Mouse (Mus musculus): ENCODE data around the gene Nelfa. TPM values are rescaled to one million over a fixed set of nuclear protein-coding genes. Genes with fewer than 3 reads are reported as not detected.

The Nelfa gene
- polyA plus RNA-seq, 1 experiment from 2014 or later, result 57.7 TPM

DNA sequence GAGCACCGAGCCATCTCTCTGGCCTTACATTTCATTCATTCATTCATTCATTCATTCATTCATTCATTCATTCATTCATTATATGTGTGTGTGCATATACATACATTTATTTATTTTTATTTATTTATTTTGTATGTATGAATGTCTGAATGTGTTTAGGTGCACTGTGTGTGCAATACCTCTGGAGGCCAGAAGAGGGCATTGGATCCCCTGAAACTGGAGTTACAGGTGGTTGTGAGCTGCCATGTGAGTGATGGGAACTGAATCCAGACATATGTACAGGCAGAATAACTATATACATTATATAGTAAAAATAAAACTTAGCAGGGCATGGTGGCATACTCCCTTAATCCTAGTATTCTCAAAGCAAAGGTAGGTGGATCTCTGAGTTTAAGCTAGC is 83.1 kb downstream of the Nelfa start:
- Histone ChIP-seq H3K4me2 (ENCODE audit: low read depth, low read length) (no peak overlapping the region), H3K36me3 (replicated peaks; ENCODE audit: control insufficient read depth, insufficient read depth, low read depth, low read length) (peaks cover 10% of the 10 kb centered on the region), H3K27ac (replicated peaks; ENCODE audit: low read depth, low read length) (no peak overlapping the region), H3K9me3 (replicated peaks; ENCODE audit: control insufficient read depth, low read length) (no peaks in the 10 kb centered on the region), H3K4me1 (ENCODE audit: control insufficient read depth, insufficient read depth, low read length) (no peaks in the 10 kb centered on the region), H3K27me3 (ENCODE audit: control insufficient read depth, insufficient read depth, low read length) (no peaks in the 10 kb centered on the region), H3K9ac (replicated peaks; ENCODE audit: low read length) (no peak overlapping the region), H3K4me3 (ENCODE audit: low read depth, low read length) (no peak overlapping the region)
- WGBS, result 96% methylated on average over 1 of the region's 1 CpGs
- DNase-seq (ENCODE audit: low spot score) (no peak), ATAC-seq (replicated peaks; ENCODE audit: insufficient number of reproducible peaks, low FRiP score, low TSS enrichment, low read depth) (no peak)

DNA sequence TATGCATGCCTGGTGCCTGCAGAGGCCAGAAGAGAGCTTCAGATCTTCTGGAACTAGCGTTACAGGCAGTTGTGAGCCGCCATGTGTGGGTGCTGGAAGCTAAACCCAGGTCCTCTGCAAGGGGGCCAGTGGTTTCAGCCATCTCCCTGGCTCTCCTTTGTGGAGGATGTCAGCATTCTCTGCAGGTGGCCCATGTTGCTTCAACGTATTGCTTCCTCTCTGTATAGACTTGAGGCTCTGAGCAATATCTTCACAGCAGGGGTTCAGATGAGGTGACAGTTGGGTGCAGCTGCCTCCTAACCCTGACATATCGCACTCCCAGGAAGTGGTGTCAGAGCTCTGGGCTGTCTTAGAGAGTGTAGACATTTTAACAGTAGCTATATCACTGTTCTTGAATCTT is 84.7 kb downstream of the Nelfa start:
- no peak overlapping the region for H3K27ac ChIP-seq (replicated peaks; ENCODE audit: low read depth, low read length)
- H3K4me2 ChIP-seq (ENCODE audit: low read depth, low read length), result no peak overlapping the region
- WGBS, result 88% methylated on average over 4 of the region's 4 CpGs
- H3K4me3 ChIP-seq (ENCODE audit: low read depth, low read length), result no peak overlapping the region
- H3K9me3 ChIP-seq (replicated peaks; ENCODE audit: control insufficient read depth, low read length), result no peaks in the 10 kb centered on the region
- no peak overlapping the region for H3K9ac ChIP-seq (replicated peaks; ENCODE audit: low read length)
- no peaks in the 10 kb centered on the region for H3K4me1 ChIP-seq (ENCODE audit: control insufficient read depth, insufficient read depth, low read length)
- DNase-seq (ENCODE audit: low spot score), result no peak
- no peaks in the 10 kb centered on the region for H3K27me3 ChIP-seq (ENCODE audit: control insufficient read depth, insufficient read depth, low read length)
- ATAC-seq (replicated peaks; ENCODE audit: insufficient number of reproducible peaks, low FRiP score, low TSS enrichment, low read depth), result no peak
- H3K36me3 ChIP-seq (replicated peaks; ENCODE audit: control insufficient read depth, insufficient read depth, low read depth, low read length), result peaks cover 5% of the 10 kb centered on the region

Small RNA genes lying within 50 kb of the gene (microRNA-seq; reads per million reads assigned to microRNA genes)
- not detected for gene Mir7024 (ENCODE audit: borderline number of aligned reads)

Other genes with a start within 250 kb of the Nelfa start
- 7.6 and 9.5 TPM in 2 replicates for gene Fgfr3, start 214.7 kb downstream of the Nelfa start, polyA plus RNA-seq (2014; fragmentation: Nextera tagmentation; extraction: Ambion mirVana)
- gene Letm1, start 153.6 kb downstream of the Nelfa start, polyA plus RNA-seq (2014; fragmentation: Nextera tagmentation; extraction: Ambion mirVana), result 46.1 and 48.9 TPM in 2 replicates
- 73.6 and 78.1 TPM in 2 replicates for gene Nsd2, start 115.7 kb downstream of the Nelfa start, polyA plus RNA-seq (2014; fragmentation: Nextera tagmentation; extraction: Ambion mirVana)
- 164 and 166 TPM in 2 replicates for gene Gm1673, start 47.0 kb upstream of the Nelfa start, polyA plus RNA-seq (2014; fragmentation: Nextera tagmentation; extraction: Ambion mirVana)
- 0.26 and 0.36 TPM in 2 replicates for gene Nat8l, start 59.6 kb upstream of the Nelfa start, polyA plus RNA-seq (2014; fragmentation: Nextera tagmentation; extraction: Ambion mirVana)
- gene Poln, start 233.0 kb upstream of the Nelfa start, polyA plus RNA-seq (2014; fragmentation: Nextera tagmentation; extraction: Ambion mirVana), result 0.21 and 0.99 TPM in 2 replicates
- 59.5 and 72.1 TPM in 2 replicates for gene Haus3, start 233.1 kb upstream of the Nelfa start, polyA plus RNA-seq (2014; fragmentation: Nextera tagmentation; extraction: Ambion mirVana)

Measured in embryonic facial prominence, embryonic 11.5 days (tissue).